Mouse (Mus musculus): ENCODE measurements around the gene Tmem130.

The Tmem130 gene

GRCm38 (mm10) chr5:144729216-144729615, 32.4 kb downstream of the Tmem130 start:
- no peak for DNase-seq

- no peak for DNase-seq
These were observed 33.4 kb downstream of the Tmem130 start for GRCm38 (mm10) chr5:144728237-144728636.

GRCm38 (mm10) chr5:144727119-144727518, 34.5 kb downstream of the Tmem130 start:
- DNase-seq: peak; percentile 70 to 81

GRCm38 (mm10) chr5:144725554-144725953, 36.1 kb downstream of the Tmem130 start:
- DNase-seq: no peak

- DNase-seq: no peak
These were observed 36.7 kb downstream of the Tmem130 start for GRCm38 (mm10) chr5:144724926-144725325.

GRCm38 (mm10) chr5:144720281-144720680, 41.3 kb downstream of the Tmem130 start:
- no peak for DNase-seq

- DNase-seq: no peak
These were observed 41.8 kb downstream of the Tmem130 start for GRCm38 (mm10) chr5:144719781-144720180.

- no peak for DNase-seq
These were observed 44.4 kb downstream of the Tmem130 start for GRCm38 (mm10) chr5:144717186-144717585.

GRCm38 (mm10) chr5:144713371-144713770, 48.2 kb downstream of the Tmem130 start:
- no peak for DNase-seq

GRCm38 (mm10) chr5:144707603-144708002, 54.0 kb downstream of the Tmem130 start:
- DNase-seq: no peak

GRCm38 (mm10) chr5:144703464-144704368, 57.9 kb downstream of the Tmem130 start:
- DNase-seq: no peak

GRCm38 (mm10) chr5:144695289-144696060, 66.1 kb downstream of the Tmem130 start:
- no peak for DNase-seq

- DNase-seq: peak in 1 of 2 experiments; percentile 30
These were observed 67.5 kb downstream of the Tmem130 start for GRCm38 (mm10) chr5:144694161-144694560.

- DNase-seq: no peak
These were observed 70.2 kb downstream of the Tmem130 start for GRCm38 (mm10) chr5:144691421-144691820.

- peak in 1 of 2 experiments; percentile 8 for DNase-seq
These were observed 73.2 kb downstream of the Tmem130 start for GRCm38 (mm10) chr5:144688371-144688770.

Measured in kidney, postnatal 25 days (tissue).